Mouse (Mus musculus) hindbrain, embryonic 11.5 days (tissue): ENCODE results near the gene Olfr796. TPM values are rescaled to one million over a fixed set of nuclear protein-coding genes. Genes with fewer than 3 reads are reported as not detected.

Experiments
- polyA plus RNA-seq: library from polyadenylated mRNA; unstranded; fragments of >200 nt; fragmentation: Nextera tagmentation; extraction: Ambion mirVana; gene quantifications from 2 replicates; pipeline ENCODE4 v1.2.1, GENCODE M21; 2014

Gene Olfr796
- polyA plus RNA-seq, 1 experiment from 2014 or later: not detected

Other genes with a start within 250 kb of the Olfr796 start
- gene Olfr784, start 228.5 kb downstream of the Olfr796 start, polyA plus RNA-seq: 0.04 TPM in 1 of 2 replicates, not detected in the other
- gene Olfr785, start 207.1 kb downstream of the Olfr796 start, polyA plus RNA-seq: not detected in 2 replicates
- not detected in 2 replicates for gene Olfr786, start 185.3 kb downstream of the Olfr796 start, polyA plus RNA-seq
- gene Olfr787, start 150.7 kb downstream of the Olfr796 start, polyA plus RNA-seq: not detected in 2 replicates
- gene Olfr788, start 141.6 kb downstream of the Olfr796 start, polyA plus RNA-seq: not detected in 2 replicates
- gene Olfr789, start 127.8 kb downstream of the Olfr796 start, polyA plus RNA-seq: not detected in 2 replicates
- gene Olfr790, start 114.1 kb downstream of the Olfr796 start, polyA plus RNA-seq: not detected in 2 replicates
- not detected in 2 replicates for gene Olfr791, start 90.8 kb downstream of the Olfr796 start, polyA plus RNA-seq
- not detected in 2 replicates for gene Olfr792, start 73.4 kb downstream of the Olfr796 start, polyA plus RNA-seq
- not detected in 2 replicates for gene Olfr794, start 44.9 kb downstream of the Olfr796 start, polyA plus RNA-seq
- gene Olfr798, start 15.4 kb upstream of the Olfr796 start, polyA plus RNA-seq: not detected in 2 replicates
- gene Olfr799, start 24.9 kb upstream of the Olfr796 start, polyA plus RNA-seq: not detected in 2 replicates
- not detected in 2 replicates for gene Olfr800, start 45.1 kb upstream of the Olfr796 start, polyA plus RNA-seq
- not detected in 2 replicates for gene Olfr801, start 61.3 kb upstream of the Olfr796 start, polyA plus RNA-seq
- gene Olfr802, start 75.6 kb upstream of the Olfr796 start, polyA plus RNA-seq: not detected in 2 replicates
- gene Olfr803, start 81.7 kb upstream of the Olfr796 start, polyA plus RNA-seq: not detected in 2 replicates
- gene Olfr804, start 90.6 kb upstream of the Olfr796 start, polyA plus RNA-seq: not detected in 2 replicates
- gene Olfr805, start 116.8 kb upstream of the Olfr796 start, polyA plus RNA-seq: not detected in 2 replicates
- gene Olfr806, start 129.4 kb upstream of the Olfr796 start, polyA plus RNA-seq: not detected in 2 replicates
- gene Olfr807, start 145.2 kb upstream of the Olfr796 start, polyA plus RNA-seq: not detected in 2 replicates
- not detected in 2 replicates for gene Olfr808, start 152.9 kb upstream of the Olfr796 start, polyA plus RNA-seq
- not detected in 2 replicates for gene Olfr809, start 162.1 kb upstream of the Olfr796 start, polyA plus RNA-seq
- not detected in 2 replicates for gene Olfr810, start 182.3 kb upstream of the Olfr796 start, polyA plus RNA-seq
- gene Olfr811, start 191.8 kb upstream of the Olfr796 start, polyA plus RNA-seq: not detected in 2 replicates
- not detected in 2 replicates for gene Olfr812, start 233.5 kb upstream of the Olfr796 start, polyA plus RNA-seq
- gene Olfr813, start 242.8 kb upstream of the Olfr796 start, polyA plus RNA-seq: not detected in 2 replicates